Mouse (Mus musculus): Measurements from ENCODE around the gene 3110009E18Rik. TPM values are rescaled to one million over a fixed set of nuclear protein-coding genes. Genes with fewer than 3 reads are reported as not detected.

Gene 3110009E18Rik
- polyA plus RNA-seq, 1 experiment from 2014 or later = 11.9 TPM

DNA sequence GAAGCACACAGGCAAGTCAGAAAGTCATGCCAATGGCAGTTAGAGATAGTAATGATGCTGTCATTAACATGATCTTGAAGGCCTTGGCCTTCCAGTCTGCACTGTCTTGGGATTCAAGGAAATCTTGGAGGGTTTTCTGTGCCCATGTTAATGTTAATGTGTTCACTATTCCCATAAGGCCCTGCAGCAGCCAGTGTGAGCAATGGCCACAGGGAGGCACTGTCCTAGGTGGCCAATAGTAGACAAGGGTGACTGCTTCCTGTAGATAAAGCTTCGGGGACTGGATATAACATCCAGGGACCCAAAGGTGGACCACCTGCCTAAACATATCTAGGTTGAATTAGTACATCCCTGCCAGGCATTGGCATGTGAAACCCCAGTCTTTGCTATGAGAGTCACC is 116.1 kb downstream of the 3110009E18Rik start:
- no peak overlapping the region for H3K9ac ChIP-seq (ENCODE audit: low read length)
- WGBS = 86% methylated on average over 1 of the region's 1 CpGs
- ATAC-seq (ENCODE audit: insufficient read depth, low FRiP score) = no peak

More for the DNA sequence above, 116.1 kb downstream of the 3110009E18Rik start:
- Histone ChIP-seq H3K27me3 (ENCODE audit: control insufficient read depth, insufficient read depth, low read length) (no peaks in the 10 kb centered on the region), H3K4me1 (ENCODE audit: control insufficient read depth, insufficient read depth, low read length) (no peaks in the 10 kb centered on the region), H3K9me3 (replicated peaks; ENCODE audit: control insufficient read depth, low read length) (no peaks in the 10 kb centered on the region), H3K4me3 (replicated peaks; ENCODE audit: low read length) (no peak overlapping the region), H3K4me2 (ENCODE audit: low read depth, low read length) (no peak overlapping the region), H3K36me3 (ENCODE audit: control insufficient read depth, insufficient read depth, low read length) (no peaks in the 10 kb centered on the region), H3K27ac (ENCODE audit: low read length) (no peak overlapping the region)

Other genes starting within 250 kb of the 3110009E18Rik start
- gene Tmem177, start 208.0 kb upstream of the 3110009E18Rik start, polyA plus RNA-seq (2015; fragmentation: Nextera tagmentation; extraction: Ambion mirVana) = 5.6 and 5.8 TPM in 2 replicates
- 0.05 TPM in 1 of 2 replicates, not detected in the other for gene Cfap221, start 124.0 kb upstream of the 3110009E18Rik start, polyA plus RNA-seq (2015; fragmentation: Nextera tagmentation; extraction: Ambion mirVana)
- 1.1 and 1.7 TPM in 2 replicates for gene Sctr, start 114.3 kb upstream of the 3110009E18Rik start, polyA plus RNA-seq (2015; fragmentation: Nextera tagmentation; extraction: Ambion mirVana)
- 19.4 and 24.8 TPM in 2 replicates for gene Tmem37, start 47.1 kb upstream of the 3110009E18Rik start, polyA plus RNA-seq (2015; fragmentation: Nextera tagmentation; extraction: Ambion mirVana)
- 893 and 962 TPM in 2 replicates for gene Dbi, start 109 bp upstream of the 3110009E18Rik start, polyA plus RNA-seq (2015; fragmentation: Nextera tagmentation; extraction: Ambion mirVana)
- 5.2 and 8.2 TPM in 2 replicates for gene Steap3, start 151.5 kb downstream of the 3110009E18Rik start, polyA plus RNA-seq (2015; fragmentation: Nextera tagmentation; extraction: Ambion mirVana)
- gene C1ql2, start 219.4 kb downstream of the 3110009E18Rik start, polyA plus RNA-seq (2015; fragmentation: Nextera tagmentation; extraction: Ambion mirVana) = not detected in 2 replicates